Mouse (Mus musculus) embryonic fibroblast, embryonic 13.5 days (primary cell): Measurements from ENCODE around the gene Olfr434. TPM values are rescaled to one million over a fixed set of nuclear protein-coding genes. Genes with fewer than 3 reads are reported as not detected.

Source experiments
- H3K27ac ChIP-seq: 2 replicates; pipeline ENCODE4 v1.5.1; 2012; ENCODE audit warnings: low read length, control low read depth, inconsistent platforms; ENCODE audit not compliant: insufficient read depth
- H3K4me1 ChIP-seq: 2 replicates; pipeline ENCODE4 v1.6.1; 2011; ENCODE audit warnings: low read length; ENCODE audit not compliant: control insufficient read depth, insufficient read depth
- H3K4me3 ChIP-seq: 2 replicates; pipeline ENCODE4 v1.5.1; 2011; ENCODE audit warnings: mild to moderate bottlenecking, control low read depth, low read length; ENCODE audit not compliant: insufficient read depth
- CTCF ChIP-seq: IDR thresholded peaks from 2 replicates; pipeline ENCODE4 v1.5.1; 2011; ENCODE audit warnings: mild to moderate bottlenecking, control low read depth, low read length, moderate library complexity, borderline replicate concordance; ENCODE audit not compliant: insufficient read depth
- POLR2A ChIP-seq: IDR thresholded peaks from 2 replicates; pipeline ENCODE4 v1.6.1; 2011; ENCODE audit warnings: low read depth, mild to moderate bottlenecking, control low read depth, low read length, moderate library complexity
- polyA plus RNA-seq: library from polyadenylated mRNA; stranded (reverse); fragments of >200 nt; gene quantifications from 2 replicates; pipeline ENCODE4 v1.2.4, GENCODE M21; 2011; ENCODE audit warnings: low read depth; ENCODE audit not compliant: missing spikeins, insufficient read length

The Olfr434 gene
- polyA plus RNA-seq, 1 experiment: not detected

- Histone ChIP-seq H3K4me1 (peaks cover 2% of the 10 kb centered on the region), H3K27ac (no peak overlapping the region), H3K4me3 (no peak overlapping the region)
- TF ChIP-seq CTCF (no peak), POLR2A (no peak)
These were observed 29.2 kb downstream of the Olfr434 start for GRCm38 (mm10) chr6:43242061-43242460.

GRCm38 (mm10) chr6:43247396-43247795 lies 34.6 kb downstream of the Olfr434 start:
- TF ChIP-seq CTCF (no peak), POLR2A (no peak)
- peaks cover 17% of the 10 kb centered on the region for H3K4me1 ChIP-seq
- H3K4me3 ChIP-seq: no peak overlapping the region
- no peak overlapping the region; the same call in 1 of the 2 replicates for H3K27ac ChIP-seq

GRCm38 (mm10) chr6:43252994-43253393 lies 40.2 kb downstream of the Olfr434 start:
- H3K4me1 ChIP-seq: peaks cover 20% of the 10 kb centered on the region
- H3K27ac ChIP-seq: no peak overlapping the region
- TF ChIP-seq POLR2A (no peak), CTCF (no peak)
- no peak overlapping the region for H3K4me3 ChIP-seq

DNA sequence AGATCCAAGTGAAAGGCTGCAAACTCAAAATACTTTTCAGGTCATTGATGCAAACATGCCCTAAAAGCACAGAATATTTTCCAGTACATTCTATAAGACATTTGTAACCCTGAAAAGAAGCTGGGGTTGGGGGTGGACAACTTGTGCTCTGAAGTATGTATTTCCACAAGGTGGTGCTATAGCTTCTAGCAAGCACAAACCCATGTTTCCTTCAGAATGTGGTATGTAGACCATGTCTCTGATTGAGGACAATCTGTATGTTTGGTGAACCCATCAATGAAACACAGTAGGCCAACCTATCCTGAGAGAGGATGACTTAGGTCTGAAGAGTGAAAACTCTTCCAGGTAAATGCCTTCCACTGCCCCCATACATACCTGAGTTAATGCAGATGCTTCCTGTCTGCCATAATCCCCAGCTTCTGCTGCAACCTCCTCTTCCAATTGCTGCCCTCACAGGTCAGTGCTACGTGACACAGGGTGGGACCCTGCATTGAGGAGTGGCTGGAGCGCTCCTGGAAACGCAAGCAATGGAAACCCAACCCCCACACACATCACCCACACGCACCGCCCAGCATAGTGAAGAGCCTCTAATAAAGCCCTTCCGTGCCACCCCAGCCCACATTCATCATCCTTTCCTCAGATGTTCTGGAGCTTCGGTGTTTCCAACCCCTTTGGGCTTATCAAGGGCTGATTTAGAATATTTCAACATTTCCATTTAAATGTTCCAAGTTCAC lies 41.5 kb downstream of the Olfr434 start:
- TF ChIP-seq POLR2A: no peak
- no peak for TF ChIP-seq CTCF
- peaks cover 16% of the 10 kb centered on the region for H3K4me1 ChIP-seq
- no peak overlapping the region for H3K4me3 ChIP-seq
- H3K27ac ChIP-seq: no peak overlapping the region

GRCm38 (mm10) chr6:43260756-43261155 lies 47.9 kb downstream of the Olfr434 start:
- Histone ChIP-seq H3K27ac (no peak overlapping the region), H3K4me3 (no peak overlapping the region), H3K4me1 (peaks cover 5% of the 10 kb centered on the region; the same call in 1 of the 2 replicates)
- TF ChIP-seq CTCF (no peak), POLR2A (no peak)

DNA sequence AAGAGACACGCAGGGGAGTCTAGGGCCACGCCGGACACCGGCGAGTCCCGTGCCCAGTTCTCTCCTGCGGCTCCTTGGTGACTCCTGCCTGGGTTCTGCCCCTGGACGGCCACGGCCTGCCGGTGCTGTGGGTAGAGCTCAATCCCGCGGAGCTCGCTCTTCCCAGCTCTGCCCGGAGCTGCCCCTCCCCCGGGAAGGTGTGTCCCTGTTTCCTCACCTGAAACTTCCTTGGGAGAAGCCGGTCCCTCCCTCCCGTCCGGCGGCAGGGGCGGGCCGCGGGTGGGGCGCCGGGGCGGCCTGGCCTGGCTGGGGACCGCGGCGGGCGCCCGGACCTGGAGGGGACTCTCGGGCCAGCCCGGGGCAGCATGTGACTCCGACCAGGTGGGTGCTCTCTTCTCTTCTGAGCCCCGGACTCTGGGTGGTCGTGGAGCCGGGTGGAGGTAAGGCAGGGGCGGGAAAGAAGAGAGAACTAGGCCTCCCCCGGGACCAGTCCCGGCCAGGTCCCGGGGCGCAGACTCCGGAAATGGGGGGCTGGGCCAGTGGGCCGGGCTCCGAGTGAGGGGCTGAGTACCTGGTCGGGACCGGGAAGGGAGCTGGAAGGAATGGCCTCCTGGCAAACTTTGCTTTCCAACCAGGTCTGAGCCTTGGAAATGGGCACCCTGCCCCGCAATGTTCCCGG lies 52.7 kb downstream of the Olfr434 start, which contains the start of gene Arhgef5:
Gene Arhgef5, plus strand, starts transcription at position 220 of the 679 bp plus-strand sequence.
- peak within 1 kb of the TSS; percentile 61 for H3K4me3 ChIP-seq
- TF ChIP-seq CTCF: no peak
- TF ChIP-seq POLR2A: no peak; the same call in 1 of the 2 replicates
- no peaks in the 10 kb centered on the region; the same call in 1 of the 2 replicates for H3K4me1 ChIP-seq
- H3K27ac ChIP-seq: no peak within 1 kb of the TSS

- no peaks in the 10 kb centered on the region; the same call in 1 of the 2 replicates for H3K4me1 ChIP-seq
- H3K4me3 ChIP-seq: peak overlapping the region; percentile 61
- TF ChIP-seq CTCF: no peak
- 0 out of 2 replicates have a peak, but pooled peaks have one; percentile 29 for TF ChIP-seq POLR2A
- H3K27ac ChIP-seq: no peak overlapping the region
These were observed 53.5 kb downstream of the Olfr434 start for GRCm38 (mm10) chr6:43266356-43266755.

Other genes starting within 250 kb of the Olfr434 start
- not detected in 2 replicates for gene Olfr441, start 106.7 kb upstream of the Olfr434 start, polyA plus RNA-seq
- not detected in 2 replicates for gene Olfr237-ps1, start 66.5 kb upstream of the Olfr434 start, polyA plus RNA-seq
- not detected in 2 replicates for gene Olfr437, start 49.7 kb upstream of the Olfr434 start, polyA plus RNA-seq
- not detected in 2 replicates for gene Olfr13, start 40.9 kb upstream of the Olfr434 start, polyA plus RNA-seq
- gene Olfr435, start 15.9 kb upstream of the Olfr434 start, polyA plus RNA-seq: not detected in 2 replicates
- not detected in 2 replicates for gene Olfr47, start 18.5 kb downstream of the Olfr434 start, polyA plus RNA-seq
- gene Arhgef5, start 52.6 kb downstream of the Olfr434 start, polyA plus RNA-seq: 28.5 and 43.2 TPM in 2 replicates
- gene Nobox, start 96.5 kb downstream of the Olfr434 start, polyA plus RNA-seq: not detected in 2 replicates